Mouse (Mus musculus) thymus, postnatal 0 days (tissue): Measurements from ENCODE around the gene Epo. TPM values are rescaled to one million over a fixed set of nuclear protein-coding genes. Genes with fewer than 3 reads are reported as not detected.
A peak's percentile ranks its signal among the peaks of the same experiment; 100 is the strongest.

Experiments used
- DNase-seq: peaks from one replicate; pipeline ENCODE4 v3.0.0-alpha.2; 2015; ENCODE audit warnings: low spot score
- polyA plus RNA-seq: library from polyadenylated mRNA; unstranded; fragments of >200 nt; fragmentation: Nextera tagmentation; extraction: Ambion mirVana; gene quantifications from 2 replicates; pipeline ENCODE4 v1.2.1, GENCODE M21; 2015

Gene Epo
- polyA plus RNA-seq: not detected in 2 replicates

- peak; percentile 98 for DNase-seq
Observed at GRCm38 (mm10) chr5:137533117-137533827, at the start of gene Epo, which contains the start of gene Gnb2. TSS of gene Epo (minus strand) at chr5:137533242. TSS of gene Gnb2 (minus strand) at chr5:137533510.

DNA sequence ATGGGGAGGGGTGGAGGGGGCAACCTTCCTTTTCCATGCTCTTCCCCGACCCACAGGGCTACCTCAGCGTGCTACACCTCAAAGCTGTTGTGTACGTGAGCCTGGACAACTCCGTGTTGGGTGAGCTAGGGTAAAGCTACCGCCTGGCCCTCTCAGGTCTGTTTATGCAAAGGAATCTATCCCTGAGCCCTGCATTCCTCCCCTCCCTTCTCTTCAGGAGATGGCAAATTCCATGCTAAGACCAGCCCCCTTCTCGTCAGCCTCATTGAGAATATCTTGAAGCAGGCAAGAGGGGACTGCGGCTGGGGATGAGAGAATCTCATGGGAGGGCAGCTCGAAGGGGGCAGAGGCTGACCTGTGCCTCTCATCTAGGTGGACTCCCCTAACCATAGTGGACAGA, 49.7 kb upstream of the Epo start:
- DNase-seq: no peak

DNA sequence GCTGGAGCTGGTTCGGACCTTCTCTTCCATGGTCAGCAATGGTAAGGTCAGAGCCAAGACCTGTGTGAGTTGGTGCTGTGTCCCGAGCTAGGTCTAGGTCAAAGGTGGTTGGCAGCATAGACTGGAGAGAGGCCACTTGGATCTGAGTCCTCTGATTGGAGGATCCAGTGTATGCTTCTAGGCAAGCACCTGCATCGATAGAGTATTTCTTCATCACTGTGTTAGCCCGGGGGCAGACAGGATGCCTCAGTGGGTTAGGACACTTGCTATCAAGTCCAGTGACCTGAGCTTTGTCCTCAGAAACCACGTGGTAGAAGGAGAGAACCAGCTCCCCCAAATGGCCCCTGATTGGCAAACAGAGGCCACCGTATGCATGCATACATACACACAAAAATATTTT, 47.2 kb upstream of the Epo start:
- no peak for DNase-seq

- no peak for DNase-seq
Observed at GRCm38 (mm10) chr5:137574470-137574901, 41.4 kb upstream of the Epo start.

DNA sequence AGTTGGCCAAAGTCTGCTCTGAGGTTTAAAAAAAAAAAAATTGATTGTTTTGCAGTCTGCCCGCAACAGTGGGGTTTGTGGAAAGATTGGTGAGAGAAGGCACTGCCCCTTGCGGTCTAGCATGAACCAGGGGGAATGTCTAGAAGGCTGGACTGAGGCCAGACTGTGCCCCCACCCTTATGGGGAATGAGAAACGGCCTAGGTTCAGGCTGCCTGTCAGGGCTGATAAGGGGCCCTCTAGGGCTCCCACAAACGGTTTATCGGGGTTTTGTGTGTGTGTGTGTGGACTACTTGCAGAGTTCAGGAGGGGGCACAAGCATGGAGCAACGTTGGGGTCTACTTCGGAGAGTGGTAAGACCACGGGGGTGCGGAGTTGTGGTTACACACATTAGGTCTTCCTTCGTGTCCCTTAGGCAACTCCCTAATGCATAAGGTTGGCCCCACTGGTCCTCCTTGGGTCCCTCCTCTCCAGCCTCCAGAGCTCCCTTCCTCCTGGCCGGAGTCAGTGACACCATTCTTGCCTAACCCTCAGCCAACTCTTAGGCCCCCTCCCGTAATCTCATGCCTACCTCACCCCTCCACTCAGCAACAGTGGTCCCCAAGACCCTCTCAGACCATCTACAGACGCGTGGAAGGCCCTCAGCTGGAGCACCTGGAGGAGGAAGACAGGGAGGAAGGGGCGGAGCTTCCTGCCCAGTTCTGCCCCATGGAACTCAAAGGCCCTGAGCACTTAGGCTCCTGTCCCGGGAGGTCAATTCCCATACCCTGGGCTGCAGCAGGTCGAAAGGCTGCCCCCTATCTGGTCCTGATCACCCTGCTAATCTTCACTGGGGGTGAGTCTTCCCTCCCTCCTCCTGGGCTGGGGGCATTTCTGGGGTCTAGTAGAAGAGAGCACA, 37.9 kb upstream of the Epo start:
- DNase-seq: no peak

DNA sequence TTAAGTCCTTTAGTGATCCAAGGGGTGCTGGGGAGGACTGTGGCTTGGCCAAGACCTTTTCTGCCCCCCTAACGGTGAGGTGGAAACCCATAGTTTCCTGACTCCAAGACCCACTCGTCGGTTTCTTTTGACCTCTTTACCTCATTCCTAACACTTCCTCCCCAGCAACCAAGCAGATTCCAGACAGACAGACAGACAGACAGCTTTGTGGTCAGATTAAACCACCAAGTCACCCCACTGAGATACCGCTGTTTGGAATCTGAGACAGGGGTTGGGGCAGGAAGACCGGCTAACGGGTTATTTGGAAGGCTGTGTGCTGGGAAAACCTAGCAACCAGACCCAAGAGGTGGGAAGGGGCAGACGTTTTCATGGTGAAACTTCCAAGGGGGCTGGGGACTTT, 37.1 kb upstream of the Epo start:
- DNase-seq: peak; percentile 15

DNA sequence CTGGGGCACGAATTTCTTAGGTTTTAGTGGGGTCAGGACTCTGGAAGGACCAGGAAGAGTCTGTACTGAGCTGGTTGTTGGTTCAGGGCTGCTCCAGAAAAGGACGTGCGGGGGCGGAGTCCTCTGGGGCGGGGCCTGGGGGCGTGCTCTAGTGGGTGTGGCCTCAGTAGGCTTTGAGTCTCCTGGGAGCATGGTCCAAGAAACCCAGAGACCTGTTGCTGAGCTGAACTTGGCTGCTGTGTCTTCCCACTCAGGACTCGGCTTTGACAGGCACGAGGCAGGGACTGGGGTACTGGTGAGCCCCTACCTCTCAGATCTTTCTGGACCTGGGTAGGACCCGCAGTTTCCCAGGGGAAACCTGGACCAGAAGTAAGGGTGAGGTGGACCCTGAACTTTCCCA, 36.6 kb upstream of the Epo start, which contains the start of gene Tfr2:
Gene Tfr2 (plus strand): TSS at position 176 of the 400 bp plus-strand sequence.
- peak; percentile 49 for DNase-seq

- no peak for DNase-seq
Observed at GRCm38 (mm10) chr5:137569031-137569430, 36.0 kb upstream of the Epo start.

DNA sequence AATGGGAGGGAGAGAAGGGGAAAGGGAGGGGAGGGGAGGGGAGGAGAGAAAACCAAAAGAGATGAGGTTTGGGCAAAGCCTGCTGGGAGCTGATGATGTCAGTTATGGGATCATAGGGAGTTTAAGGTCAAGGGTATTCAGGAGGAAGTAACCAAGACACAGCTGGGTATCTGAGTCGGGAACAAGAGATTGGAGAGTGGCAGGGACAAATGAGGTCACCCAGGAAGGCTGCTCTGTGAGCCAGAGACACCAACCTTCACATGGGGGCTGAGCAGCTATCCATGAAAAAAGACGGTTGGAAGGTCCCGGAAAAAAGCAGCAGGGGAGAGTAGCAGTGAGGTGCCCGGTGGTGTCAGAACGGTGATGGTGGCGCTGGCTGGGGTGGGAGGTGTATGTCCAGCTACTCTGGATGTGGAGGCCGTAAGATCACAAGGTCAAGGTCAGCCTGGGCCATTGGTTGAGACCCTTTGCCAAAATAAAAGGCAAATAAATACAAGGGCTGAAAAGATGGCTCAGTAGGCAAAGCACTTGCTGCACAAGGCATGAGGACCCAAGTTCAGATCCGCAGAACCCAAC, 35.3 kb upstream of the Epo start:
- no peak for DNase-seq

GRCm38 (mm10) chr5:137566416-137566815, 33.4 kb upstream of the Epo start:
- no peak for DNase-seq

GRCm38 (mm10) chr5:137565744-137566143, 32.7 kb upstream of the Epo start:
- DNase-seq: no peak

DNA sequence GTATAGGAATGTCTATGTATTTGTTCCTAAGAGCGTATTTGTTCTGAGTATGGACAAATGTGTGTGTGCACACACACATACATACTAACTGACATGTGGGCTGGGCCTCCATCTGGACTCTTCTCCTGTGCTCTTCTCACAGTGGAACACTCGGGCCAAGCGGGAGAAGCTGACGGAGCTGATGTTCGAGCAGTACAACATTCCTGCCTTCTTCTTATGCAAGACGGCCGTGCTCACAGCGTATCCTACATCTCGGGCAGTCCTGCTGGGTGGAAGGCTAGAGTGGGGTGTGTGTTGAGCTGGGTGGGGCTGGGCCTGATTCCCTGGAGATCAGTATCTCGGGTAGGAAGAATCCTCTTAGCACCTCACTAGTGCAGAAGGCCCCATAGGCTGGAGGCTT, 29.9 kb upstream of the Epo start:
- DNase-seq: no peak

- DNase-seq: no peak
Observed at GRCm38 (mm10) chr5:137561556-137561955, 28.5 kb upstream of the Epo start.

DNA sequence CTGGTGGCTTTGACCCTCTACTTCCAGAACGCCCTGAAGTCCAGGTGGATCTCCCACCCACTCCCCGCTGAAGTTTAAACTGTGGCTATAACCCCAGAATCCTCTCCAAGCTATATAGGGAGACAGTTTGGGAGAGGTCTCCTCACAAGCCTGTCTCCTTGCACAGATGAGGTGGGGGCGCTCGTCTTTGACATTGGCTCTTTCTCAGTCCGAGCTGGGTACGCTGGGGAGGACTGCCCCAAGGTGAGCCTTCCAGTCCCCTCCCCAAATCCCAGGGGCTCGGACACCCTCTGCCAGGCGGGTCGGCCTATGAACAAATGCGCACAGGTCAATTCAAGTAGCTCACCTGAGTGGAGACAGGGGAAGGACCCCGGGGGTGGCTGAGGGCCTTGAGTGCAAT, 20.9 kb upstream of the Epo start:
- DNase-seq: no peak

DNA sequence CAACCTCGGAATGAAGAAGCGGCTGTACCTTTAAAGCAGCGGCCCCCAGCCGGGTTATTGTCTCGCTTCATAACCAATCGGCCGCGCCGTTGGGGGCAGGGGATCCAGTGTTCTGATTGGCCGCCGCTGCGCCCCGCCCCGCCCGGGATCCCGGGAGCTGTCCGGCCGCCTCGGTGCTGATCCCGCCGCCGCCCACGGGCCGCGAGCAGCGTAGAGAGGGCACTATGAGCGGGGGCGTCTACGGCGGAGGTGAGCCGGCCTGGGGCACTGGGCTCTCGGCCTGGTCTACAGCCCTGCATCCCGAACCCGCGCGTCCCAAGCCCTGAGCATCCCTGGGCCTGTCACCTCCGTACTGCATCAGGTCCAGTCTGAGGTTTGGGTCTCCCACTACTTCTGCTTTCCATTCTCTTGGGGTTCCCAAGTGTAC, 20.4 kb upstream of the Epo start, which contains the start of gene Actl6b:
Gene Actl6b (plus strand): TSS at position 107 of the 427 bp plus-strand sequence.
- peak; percentile 63 for DNase-seq

GRCm38 (mm10) chr5:137553000-137553399, 20.0 kb upstream of the Epo start:
- DNase-seq: no peak

DNA sequence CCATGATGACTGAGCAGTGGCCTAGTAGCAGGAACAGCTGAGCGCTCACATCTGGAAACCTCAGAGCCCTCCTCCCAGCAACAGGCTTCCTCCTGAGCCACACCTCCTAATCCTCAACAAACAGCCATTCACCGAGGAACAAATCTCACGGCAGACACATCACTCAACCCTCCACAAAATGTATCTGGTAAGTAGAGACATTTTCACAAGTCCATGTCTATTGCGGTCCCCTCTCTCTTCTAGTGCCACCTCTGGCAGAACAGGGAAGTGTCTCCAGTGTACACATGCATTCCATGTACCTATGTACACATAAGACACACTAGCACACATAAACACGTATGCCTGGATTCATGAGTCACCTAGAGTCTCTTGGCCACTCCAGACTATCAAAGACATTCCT, 18.1 kb upstream of the Epo start:
- peak; percentile 39 for DNase-seq

DNA sequence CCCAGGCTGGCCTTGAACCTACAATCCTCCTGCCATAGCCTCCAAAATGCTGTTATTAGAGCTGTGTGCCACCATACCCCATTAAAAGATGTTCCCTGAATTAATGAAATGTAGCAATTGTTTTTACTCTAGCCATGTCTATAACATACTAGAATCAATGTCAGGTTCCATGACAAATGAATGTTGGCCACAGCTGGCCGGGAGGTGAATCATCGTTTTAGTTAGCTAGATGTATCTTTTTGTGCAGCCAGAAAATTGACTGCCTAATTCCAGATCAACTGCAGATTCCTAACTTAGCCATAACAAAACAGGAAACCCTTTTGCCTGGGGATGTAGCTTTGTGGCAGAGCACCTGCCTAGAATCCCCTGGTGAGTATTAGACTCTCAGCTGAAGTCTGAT, 16.8 kb upstream of the Epo start:
- no peak for DNase-seq

- no peak for DNase-seq
Observed at GRCm38 (mm10) chr5:137545596-137545995, 12.6 kb upstream of the Epo start.

DNA sequence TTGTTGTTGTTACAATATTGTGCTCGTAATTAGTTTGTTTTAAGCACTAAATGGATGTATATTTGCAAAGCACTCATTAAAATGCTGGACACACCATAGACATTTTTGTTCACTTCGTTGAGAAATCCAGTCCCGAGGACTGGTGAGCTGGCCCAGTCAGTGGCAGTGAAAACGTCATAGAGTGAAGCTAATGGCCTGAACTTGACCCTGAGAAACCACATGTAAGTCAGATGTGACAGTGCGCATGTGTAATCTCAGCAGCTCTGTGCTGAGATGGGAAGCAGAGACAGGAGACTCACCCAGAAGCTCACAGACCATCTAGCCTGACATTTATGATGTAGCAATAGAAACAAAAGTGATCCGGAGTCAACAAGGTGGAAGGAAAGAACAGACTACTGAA, 11.9 kb upstream of the Epo start:
- DNase-seq: no peak

GRCm38 (mm10) chr5:137541768-137542540, 8.9 kb upstream of the Epo start:
- DNase-seq: no peak
